In genomic region chr7:78841601-78842000, GRCm38 (mm10) we compare ENCODE assay signal across 18 mouse cellular contexts. TPM values are rescaled to one million over a fixed set of nuclear protein-coding genes. Genes with fewer than 3 reads are reported as not detected.
DNase-seq lines count a peak whose midpoint lies in the region.
"Had no signal": no experiment of that assay in that cellular context is flagged by ENCODE, and none has a peak within 500 bp of the region (broad histone marks: within the 10 kb centered on the region; RNA-seq: fewer than 3 reads in every experiment).

No protein-coding gene starts in this region.

- DNase-seq in gastrocnemius, adult 18-20 months (ENCODE audit: low spot score): peak; percentile 48
- no peak for DNase-seq in gastrocnemius, postnatal 14 days
- peak; percentile 37 to 48 for DNase-seq in heart, adult 18-20 months
- no peak for DNase-seq in heart, postnatal 14 days
- DNase-seq in heart, adult 9 months (ENCODE audit: low spot score in 2 of 2): peak; percentile 32 to 34
- DNase-seq in heart, postnatal 4 days: no peak
- DNase-seq in adrenal gland, adult (ENCODE audit: inconsistent age in 2 of 2, low spot score in 1 of 2): no peak
- no peak for DNase-seq in cerebellum, postnatal 14 days
- DNase-seq: adrenal gland, adult 8-10 months; adrenal gland, postnatal 25 days; B cell, adult 2 months; cerebellum, adult 11-12 months; cerebellum, adult 9-10 months; cerebellum, postnatal 25 days; forebrain, postnatal 0 days; gastrocnemius, postnatal 10 days; kidney, adult 18-20 months; kidney, adult 9 months had no signal

- intact Hi-C loops in gastrocnemius, postnatal 14 days (cut with DNase I; ENCODE audit: low total_unique reads): no loop called here
- intact Hi-C loops in heart, postnatal 14 days (cut with DNase I): no loop called here

RNA-seq across cellular contexts. Expression of gene Det1, which starts 5.5 kb away (rescaled TPM):
- 10 to 100 TPM; 21.9 to 22.3 TPM for total RNA-seq in gastrocnemius, adult 18-20 months (2021)
- 1 to 10 TPM; 8.5 to 9.2 TPM for total RNA-seq in gastrocnemius, postnatal 14 days (2021)
- total RNA-seq in heart, adult 18-20 months (2021): 10 to 100 TPM; 13.9 to 16.5 TPM
- total RNA-seq in heart, postnatal 14 days (2021): 1 to 10 TPM; 8.6 to 9.9 TPM
- 1 to 10 TPM; 6.1 to 8.6 TPM for total RNA-seq in heart, postnatal 4 days (2021)

RNA-seq across cellular contexts. Expression of gene Aen, which starts 54.1 kb away (rescaled TPM):
- 10 to 100 TPM; 51.1 to 52.9 TPM for total RNA-seq in gastrocnemius, adult 18-20 months (2021)
- total RNA-seq in gastrocnemius, postnatal 14 days (2021): 10 to 100 TPM; 23.2 to 27.5 TPM
- total RNA-seq in heart, adult 18-20 months (2021): 10 to 100 TPM; 35.8 to 37.0 TPM
- 10 to 100 TPM; 25.8 to 29.4 TPM for total RNA-seq in heart, postnatal 14 days (2021)
- total RNA-seq in heart, postnatal 4 days (2021): 10 to 100 TPM; 33.4 to 33.7 TPM

RNA-seq across cellular contexts. Expression of gene Mrpl46, which starts 58.3 kb away (rescaled TPM):
- total RNA-seq in gastrocnemius, adult 18-20 months (2021): 10 to 100 TPM; 28.2 to 31.5 TPM
- total RNA-seq in gastrocnemius, postnatal 14 days (2021): 10 to 100 TPM; 30.2 to 36.2 TPM
- 10 to 100 TPM; 52.6 to 59.5 TPM for total RNA-seq in heart, adult 18-20 months (2021)
- 10 to 100 TPM; 42.8 to 48.3 TPM for total RNA-seq in heart, postnatal 14 days (2021)
- 10 to 100 TPM; 43.4 to 45.1 TPM for total RNA-seq in heart, postnatal 4 days (2021)

RNA-seq across cellular contexts. Expression of gene Mrps11, which starts 58.7 kb away (rescaled TPM):
- total RNA-seq in gastrocnemius, adult 18-20 months (2021): 10 to 100 TPM; 29.8 to 30.5 TPM
- total RNA-seq in gastrocnemius, postnatal 14 days (2021): 10 to 100 TPM; 25.7 to 26.9 TPM
- 10 to 100 TPM; 39.5 to 40.1 TPM for total RNA-seq in heart, adult 18-20 months (2021)
- 10 to 100 TPM; 45.1 to 46.0 TPM for total RNA-seq in heart, postnatal 14 days (2021)
- 10 to 100 TPM; 45.5 to 54.2 TPM for total RNA-seq in heart, postnatal 4 days (2021)

Comparison
In these comparisons a context has a peak if more than half of its experiments do, and no peak if none do; other contexts are left out.
1. DNase-seq: peak in gastrocnemius, adult 18-20 months (single experiment), heart, adult 18-20 months (2 of 2) and heart, adult 9 months (2 of 2); none in gastrocnemius, postnatal 14 days (single experiment), heart, postnatal 14 days (0 of 2), heart, postnatal 4 days (single experiment), adrenal gland, adult (0 of 2) and cerebellum, postnatal 14 days (0 of 2).